Mouse (Mus musculus) neutrophil, adult 5-6 weeks (primary cell): ENCODE results near the gene Supt6. TPM values are rescaled to one million over a fixed set of nuclear protein-coding genes. Genes with fewer than 3 reads are reported as not detected.
"Not testable (repeated sequence)": the region's sequence is repeated elsewhere in the genome, so short reads cannot be mapped to it uniquely, and the experiment has no call there.

Source experiments
- ATAC-seq: fragments of 151-379, 151-347 bp; 2 replicates; pipeline ENCODE4 v1.8.0; 2017; ENCODE audit warnings: mild to moderate bottlenecking, moderate TSS enrichment; ENCODE audit not compliant: insufficient number of reproducible peaks, poor library complexity, low FRiP score, severe bottlenecking; ENCODE audit errors: extremely low read depth
- total RNA-seq: library from RNA; stranded (forward); fragments of 200-1000 nt; gene quantifications from 2 replicates; pipeline ENCODE4 v1.2.3, GENCODE M21; 2017

Gene Supt6
- total RNA-seq, 1 experiment from 2014 or later: 61.2 TPM

GRCm38 (mm10) chr11:78188331-78189233 is 57.2 kb downstream of the Supt6 start, which contains the start of gene Rab34:
TSS of gene Rab34 (plus strand) at chr11:78188430.
- ATAC-seq: no peak

DNA sequence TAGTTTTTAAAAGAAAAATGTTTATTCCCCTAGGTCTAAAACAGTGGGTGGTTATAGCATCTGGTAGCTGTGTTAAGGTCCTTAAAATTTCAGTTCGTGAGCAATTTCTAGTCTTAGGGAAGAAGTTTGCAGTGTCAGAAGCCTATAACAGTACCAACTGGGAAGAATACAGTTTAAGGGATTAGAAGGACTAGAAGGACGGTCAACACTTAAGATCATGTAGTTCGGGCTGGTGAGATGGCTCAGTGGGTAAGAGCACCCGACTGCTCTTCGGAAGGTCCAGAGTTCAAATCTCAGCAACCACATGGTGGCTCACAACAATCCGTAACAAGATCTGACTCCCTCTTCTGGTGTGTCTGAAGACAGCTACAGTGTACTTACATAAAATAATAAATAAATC is 61.1 kb downstream of the Supt6 start:
- ATAC-seq: not testable (repeated sequence)

DNA sequence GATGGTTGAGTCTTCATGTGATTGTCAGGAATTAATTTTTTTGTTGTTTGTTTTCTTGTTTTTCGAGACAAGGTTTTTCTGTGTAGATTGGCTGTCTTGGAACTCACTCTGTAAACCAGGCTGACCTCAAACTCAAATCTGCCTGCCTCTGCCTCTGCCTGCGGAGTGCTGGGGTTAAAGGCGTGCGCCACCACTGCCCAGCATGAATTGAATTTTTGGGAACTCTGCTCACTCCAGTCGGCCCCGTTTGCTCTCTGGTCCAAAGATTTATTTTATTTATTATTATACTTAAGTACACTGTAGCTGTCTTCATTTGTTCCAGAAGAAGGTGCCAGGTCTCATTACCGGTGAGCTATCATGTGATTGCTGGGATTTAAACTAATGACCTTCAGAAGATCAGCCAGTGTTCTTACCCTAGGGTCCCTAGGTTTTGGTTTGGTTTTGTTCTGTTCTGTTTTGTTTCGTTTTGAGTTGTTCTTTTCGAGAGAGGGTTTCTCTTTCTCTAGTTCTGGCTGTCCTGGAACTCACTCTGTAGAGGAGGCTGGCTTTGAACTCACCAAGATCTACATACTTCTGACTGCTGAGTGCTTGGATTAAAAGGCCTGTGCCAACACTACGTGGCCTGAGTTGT is 61.8 kb downstream of the Supt6 start:
- no peak for ATAC-seq

DNA sequence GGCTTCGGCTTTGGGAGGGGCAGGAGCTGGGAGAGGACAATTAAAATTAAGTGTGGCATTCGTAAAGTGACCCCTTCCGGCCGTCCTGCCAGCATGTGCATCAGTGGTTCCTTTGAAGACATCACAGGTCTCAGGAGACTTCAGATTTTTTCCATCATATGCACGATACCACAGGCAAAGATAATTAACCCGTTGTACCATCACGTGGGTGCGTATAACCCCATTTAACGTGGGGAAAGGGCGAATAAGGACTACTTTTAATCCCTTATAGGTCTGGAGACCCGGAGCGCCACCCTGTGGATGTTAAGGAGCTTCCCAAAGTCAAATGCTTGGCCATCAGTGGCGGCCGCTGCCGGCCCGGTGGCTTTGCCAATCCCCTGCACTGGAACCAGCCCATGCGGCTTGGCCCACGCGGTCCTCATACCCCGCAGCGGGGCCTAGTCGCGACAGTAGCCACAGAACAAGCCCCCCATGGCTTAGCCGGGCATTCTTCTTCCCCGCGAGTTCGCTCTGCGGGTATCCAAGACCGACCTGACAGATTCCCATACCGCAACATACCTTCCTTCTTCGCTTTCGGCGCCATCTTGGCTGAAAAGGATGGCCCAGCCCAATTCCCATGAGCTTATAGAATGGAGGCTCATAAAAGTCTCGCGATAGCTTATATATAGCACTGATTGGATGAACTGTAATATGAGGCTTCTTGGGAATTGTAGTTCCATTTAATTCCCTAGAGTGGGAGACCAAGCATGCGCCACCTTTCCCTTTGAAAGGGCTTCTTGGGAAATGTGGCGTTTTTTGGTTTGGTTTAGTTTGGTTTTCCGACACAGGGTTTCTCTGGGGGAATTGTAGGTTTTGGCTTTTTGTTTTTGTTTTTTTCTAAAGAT is 62.6 kb downstream of the Supt6 start, which contains the start of gene Rpl23a:
Gene Rpl23a, minus strand, starts transcription at position 624 of the 884 bp plus-strand sequence.
- ATAC-seq: peak; percentile 96

- ATAC-seq: no peak
Observed at GRCm38 (mm10) chr11:78182450-78182849, 63.3 kb downstream of the Supt6 start.

DNA sequence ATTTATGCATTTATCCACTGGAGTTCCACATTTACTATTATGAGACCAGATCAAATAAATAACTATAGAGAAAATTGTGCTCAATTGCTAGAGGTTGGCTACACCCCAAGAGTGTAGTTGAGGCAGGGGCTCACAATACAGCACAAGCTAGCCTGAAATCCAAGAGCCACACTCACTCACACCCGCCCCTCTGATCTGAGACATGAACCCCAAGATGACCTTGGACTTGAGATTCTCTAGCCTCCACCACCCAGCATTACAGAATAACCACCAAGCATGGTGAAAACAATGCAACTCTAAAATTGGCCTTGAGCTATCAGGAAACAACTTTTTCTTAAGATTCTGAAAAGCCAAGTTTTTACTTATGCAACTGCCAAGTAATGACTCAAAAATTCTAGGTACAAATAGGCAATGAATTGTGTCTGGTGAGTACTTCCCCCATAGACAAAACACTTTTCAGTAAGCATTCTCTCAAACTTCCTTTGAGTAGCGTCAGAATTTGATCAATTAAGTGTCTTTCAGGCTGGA is 63.9 kb downstream of the Supt6 start:
- ATAC-seq: no peak

GRCm38 (mm10) chr11:78180081-78180761 is 65.6 kb downstream of the Supt6 start:
- no peak for ATAC-seq

DNA sequence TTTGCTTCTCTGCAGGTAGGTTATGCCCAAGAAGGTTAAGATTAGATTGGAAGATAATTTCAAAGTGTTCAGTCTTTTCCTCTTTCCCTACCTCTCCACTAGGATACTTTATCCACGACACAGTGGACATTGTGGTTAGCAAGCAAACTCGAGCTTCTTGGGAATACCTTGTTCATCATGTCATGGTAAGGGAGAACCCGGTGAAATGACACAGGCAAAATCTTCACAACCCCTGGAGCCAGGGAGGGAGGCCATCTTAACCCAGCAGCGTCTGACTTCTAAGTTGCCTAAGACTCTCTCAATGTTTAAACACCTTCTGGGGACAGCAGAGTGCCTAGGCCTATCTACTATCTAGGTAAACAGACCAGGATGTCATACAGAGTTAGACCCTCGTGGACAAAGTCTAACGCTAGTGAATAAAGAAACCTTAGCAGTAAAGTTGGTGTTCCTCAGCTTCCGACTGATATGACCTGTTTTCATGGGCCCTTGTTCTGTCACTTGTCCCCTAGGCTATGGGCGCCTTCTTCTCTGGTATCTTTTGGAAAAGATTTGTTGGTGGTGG is 66.3 kb downstream of the Supt6 start:
- ATAC-seq: no peak

GRCm38 (mm10) chr11:78178859-78179437 is 66.8 kb downstream of the Supt6 start:
- ATAC-seq: no peak

DNA sequence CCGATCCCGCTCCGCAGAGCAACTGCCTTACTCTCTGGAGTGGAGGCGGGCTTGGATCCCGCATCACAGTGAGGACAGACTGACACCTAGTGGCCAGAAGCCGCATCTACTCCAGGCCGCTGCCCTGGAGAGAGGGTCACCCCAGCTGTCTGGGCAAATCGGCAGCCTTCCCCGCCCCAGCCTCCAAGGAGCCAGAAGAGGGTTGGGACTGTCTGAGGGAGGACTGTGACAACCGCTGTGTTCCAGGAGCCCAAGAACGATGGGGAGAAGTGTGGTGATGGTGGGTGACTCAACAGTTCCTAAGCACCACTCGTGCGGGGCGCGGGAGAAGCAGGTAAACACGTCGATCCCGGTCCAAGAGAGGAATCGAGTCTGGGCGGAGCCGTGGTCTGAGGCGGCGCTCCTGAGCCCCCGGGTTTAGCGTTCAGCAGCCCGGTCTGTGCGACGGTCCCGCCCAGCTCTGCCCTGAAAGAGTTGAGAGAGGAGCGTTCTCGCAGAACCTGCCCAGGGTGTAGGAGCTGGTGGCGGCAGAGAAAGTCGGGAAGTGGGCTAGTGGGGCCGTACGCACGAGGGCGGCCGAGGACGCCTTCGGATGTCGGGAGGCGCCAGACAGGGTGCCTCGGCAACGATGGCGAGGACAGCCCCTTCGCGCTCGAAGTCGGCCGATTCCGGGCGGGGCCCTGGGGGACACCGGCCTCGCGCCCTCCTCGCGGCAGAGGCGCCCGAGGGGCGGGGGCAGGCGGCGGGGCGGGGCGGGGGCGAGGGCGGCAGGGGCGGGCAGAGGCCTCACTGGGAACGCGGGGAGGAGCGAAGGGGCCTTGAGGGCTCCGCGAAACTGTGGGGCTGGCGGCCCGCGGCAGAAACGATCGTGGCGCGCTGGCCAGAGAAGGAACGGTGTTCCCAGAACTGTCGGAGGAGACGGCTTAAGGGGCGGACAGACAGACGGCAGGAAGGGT is 67.6 kb downstream of the Supt6 start:
- peak; percentile 83 for ATAC-seq

GRCm38 (mm10) chr11:78177437-78177836 is 68.3 kb downstream of the Supt6 start:
- ATAC-seq: no peak

- no peak for ATAC-seq
Observed at GRCm38 (mm10) chr11:78176905-78177331, 68.9 kb downstream of the Supt6 start.

DNA sequence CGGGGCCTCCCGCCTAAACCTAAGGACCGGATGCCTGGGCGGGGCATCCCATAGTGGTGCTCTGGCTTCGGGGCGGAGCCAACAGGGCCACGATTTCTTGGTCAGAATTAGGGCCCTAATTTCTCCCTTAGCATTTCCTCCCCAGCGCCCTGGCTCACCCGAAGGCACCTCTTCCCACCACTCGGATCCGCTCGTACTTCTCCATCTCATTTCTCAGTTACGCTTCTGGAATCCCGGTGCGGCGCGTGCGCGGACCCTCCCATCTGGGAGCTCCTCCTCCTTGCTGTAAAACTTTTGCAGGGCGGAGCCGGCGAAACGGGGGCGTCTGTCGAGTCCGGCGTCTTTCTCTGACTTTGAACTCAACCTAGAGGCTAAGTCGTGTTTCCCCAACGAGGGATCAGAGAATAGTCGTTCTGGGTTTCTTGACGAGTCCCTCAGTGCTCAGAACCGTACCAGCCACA is 69.4 kb downstream of the Supt6 start, which contains the start of the genes Nek8 and Tlcd1:
Gene Nek8, minus strand, starts transcription at position 274 of the 461 bp plus-strand sequence.
Gene Tlcd1, plus strand, starts transcription at position 310 of the 461 bp plus-strand sequence.
- peak; percentile 66 for ATAC-seq

- no peak for ATAC-seq
Observed at GRCm38 (mm10) chr11:78175771-78176401, 69.9 kb downstream of the Supt6 start.

DNA sequence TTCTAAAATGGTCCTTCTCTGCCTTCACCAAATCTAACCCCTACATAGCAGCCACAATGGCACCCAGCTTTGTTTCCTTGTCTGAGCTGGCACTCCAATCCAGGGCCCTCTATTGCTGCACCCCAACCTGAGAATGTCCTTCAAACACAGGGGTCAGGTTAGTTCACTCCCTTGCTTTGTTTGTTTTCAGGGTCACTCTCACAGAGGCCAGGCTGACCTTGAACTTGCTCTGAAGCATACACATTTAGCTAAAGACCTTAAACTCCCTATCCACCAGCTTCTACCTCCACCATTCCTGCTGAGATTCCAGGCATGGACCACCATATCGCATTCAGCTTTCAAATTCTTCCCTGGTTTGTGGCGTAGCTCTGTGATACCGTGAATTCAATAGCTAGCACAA is 71.3 kb downstream of the Supt6 start:
- ATAC-seq: no peak
